Mouse (Mus musculus): ENCODE results near the gene Rrp1.
"Not testable (repeated sequence)": the region's sequence is repeated elsewhere in the genome, so short reads cannot be mapped to it uniquely, and the experiment has no call there.

Rrp1 gene

GRCm38 (mm10) chr10:78383567-78383966 is 29.3 kb downstream of the Rrp1 start:
- no peak for DNase-seq (ENCODE audit: low spot score in 2 of 2)

- no peak for DNase-seq (ENCODE audit: low spot score in 2 of 2)
These were observed 34.3 kb downstream of the Rrp1 start for GRCm38 (mm10) chr10:78378516-78378915.

- peak; percentile 29 to 43 for DNase-seq (ENCODE audit: low spot score in 2 of 2)
These were observed 39.9 kb downstream of the Rrp1 start for GRCm38 (mm10) chr10:78372681-78373668.

GRCm38 (mm10) chr10:78371746-78372145 is 41.1 kb downstream of the Rrp1 start:
- DNase-seq (ENCODE audit: low spot score in 2 of 2): no peak

GRCm38 (mm10) chr10:78367586-78367985 is 45.3 kb downstream of the Rrp1 start:
- DNase-seq (ENCODE audit: low spot score in 2 of 2): no peak

- DNase-seq (ENCODE audit: low spot score in 2 of 2): no peak
These were observed 46.0 kb downstream of the Rrp1 start for GRCm38 (mm10) chr10:78366851-78367312.

GRCm38 (mm10) chr10:78366195-78366834 is 46.5 kb downstream of the Rrp1 start:
- no peak for DNase-seq (ENCODE audit: low spot score in 2 of 2)

GRCm38 (mm10) chr10:78365555-78365954 is 47.3 kb downstream of the Rrp1 start:
- DNase-seq (ENCODE audit: low spot score in 2 of 2): no peak

- no peak for DNase-seq (ENCODE audit: low spot score in 2 of 2)
These were observed 48.7 kb downstream of the Rrp1 start for GRCm38 (mm10) chr10:78364106-78364505.

- no peak for DNase-seq (ENCODE audit: low spot score in 2 of 2)
These were observed 49.5 kb downstream of the Rrp1 start for GRCm38 (mm10) chr10:78363366-78363765.

- no peak for DNase-seq (ENCODE audit: low spot score in 2 of 2)
These were observed 50.9 kb downstream of the Rrp1 start for GRCm38 (mm10) chr10:78361951-78362350.

GRCm38 (mm10) chr10:78360290-78360711 is 52.5 kb downstream of the Rrp1 start:
- DNase-seq (ENCODE audit: low spot score in 2 of 2): no peak

GRCm38 (mm10) chr10:78358999-78359398 is 53.8 kb downstream of the Rrp1 start:
- DNase-seq (ENCODE audit: low spot score in 2 of 2): not testable (repeated sequence)

- no peak for DNase-seq (ENCODE audit: low spot score in 2 of 2)
These were observed 54.6 kb downstream of the Rrp1 start for GRCm38 (mm10) chr10:78358266-78358665.

- no peak for DNase-seq (ENCODE audit: low spot score in 2 of 2)
These were observed 55.1 kb downstream of the Rrp1 start for GRCm38 (mm10) chr10:78357742-78358141.

GRCm38 (mm10) chr10:78355931-78356593 is 56.8 kb downstream of the Rrp1 start:
- DNase-seq (ENCODE audit: low spot score in 2 of 2): no peak

- DNase-seq (ENCODE audit: low spot score in 2 of 2): no peak
These were observed 59.6 kb downstream of the Rrp1 start for GRCm38 (mm10) chr10:78353196-78353595.

- no peak for DNase-seq (ENCODE audit: low spot score in 2 of 2)
These were observed 60.2 kb downstream of the Rrp1 start for GRCm38 (mm10) chr10:78352666-78353030.

- DNase-seq (ENCODE audit: low spot score in 2 of 2): peak; percentile 25 to 53
These were observed 60.8 kb downstream of the Rrp1 start, which contains the start of gene Agpat3 for GRCm38 (mm10) chr10:78351887-78352665. Agpat3 (minus strand) TSS chr10:78352489.

GRCm38 (mm10) chr10:78351564-78351886 is 61.3 kb downstream of the Rrp1 start:
- DNase-seq (ENCODE audit: low spot score in 2 of 2): no peak

GRCm38 (mm10) chr10:78350796-78351556 is 61.9 kb downstream of the Rrp1 start:
- DNase-seq (ENCODE audit: low spot score in 2 of 2): no peak

Measured in spleen, postnatal 14 days (tissue).